Mouse (Mus musculus): ENCODE results near the gene Mrpl55.

Mrpl55 gene

GRCm38 (mm10) chr11:59202081-59202995, at the start of gene Mrpl55:
TSS of gene Mrpl55 (plus strand) at chr11:59202486.
- Histone ChIP-seq H3K36me3 (ENCODE audit: insufficient read depth, low read length) (peaks cover 36% of the 10 kb centered on the region), H3K4me1 (replicated peaks; ENCODE audit: low read depth, low read length) (peaks cover 17% of the 10 kb centered on the region), H3K27me3 (ENCODE audit: insufficient read depth, low read length) (peaks cover 7% of the 10 kb centered on the region), H3K9me3 (ENCODE audit: low read length) (no peaks in the 10 kb centered on the region), H3K4me3 (replicated peaks; ENCODE audit: low read length) (peak within 1 kb of the TSS; percentile 89)
- no peak for TF ChIP-seq POU5F1 (IDR thresholded peaks at IDR 0.05; ENCODE audit: borderline replicate concordance, low read length)
- no peak for TF ChIP-seq CTCF (conservative IDR thresholded peaks at IDR 0.05; ENCODE audit: low read length)
- no peak for TF ChIP-seq NANOG (IDR thresholded peaks at IDR 0.05; ENCODE audit: borderline replicate concordance, low read length)

- no peak for TF ChIP-seq NANOG (IDR thresholded peaks at IDR 0.05; ENCODE audit: borderline replicate concordance, low read length)
- TF ChIP-seq CTCF (conservative IDR thresholded peaks at IDR 0.05; ENCODE audit: low read length) = no peak
- no peak for TF ChIP-seq POU5F1 (IDR thresholded peaks at IDR 0.05; ENCODE audit: borderline replicate concordance, low read length)
- Histone ChIP-seq H3K27me3 (ENCODE audit: insufficient read depth, low read length) (no peaks in the 10 kb centered on the region), H3K4me1 (replicated peaks; ENCODE audit: low read depth, low read length) (peaks cover 23% of the 10 kb centered on the region), H3K9me3 (ENCODE audit: low read length) (no peaks in the 10 kb centered on the region), H3K36me3 (ENCODE audit: insufficient read depth, low read length) (peaks cover 12% of the 10 kb centered on the region), H3K4me3 (replicated peaks; ENCODE audit: low read length) (no peak overlapping the region)
Observed at GRCm38 (mm10) chr11:59154220-59154619, 48.1 kb upstream of the Mrpl55 start.

- TF ChIP-seq NANOG (IDR thresholded peaks at IDR 0.05; ENCODE audit: borderline replicate concordance, low read length) (no peak), CTCF (conservative IDR thresholded peaks at IDR 0.05; ENCODE audit: low read length) (no peak), POU5F1 (IDR thresholded peaks at IDR 0.05; ENCODE audit: borderline replicate concordance, low read length) (no peak)
- no peaks in the 10 kb centered on the region for H3K9me3 ChIP-seq (ENCODE audit: low read length)
Observed at GRCm38 (mm10) chr11:59155900-59156299, 46.4 kb upstream of the Mrpl55 start.

GRCm38 (mm10) chr11:59159099-59159498, 43.2 kb upstream of the Mrpl55 start:
- no peak for TF ChIP-seq POU5F1 (IDR thresholded peaks at IDR 0.05; ENCODE audit: borderline replicate concordance, low read length)
- TF ChIP-seq NANOG (IDR thresholded peaks at IDR 0.05; ENCODE audit: borderline replicate concordance, low read length) = no peak
- TF ChIP-seq CTCF (conservative IDR thresholded peaks at IDR 0.05; ENCODE audit: low read length) = no peak
- Histone ChIP-seq H3K4me3 (replicated peaks; ENCODE audit: low read length) (peak overlapping the region; percentile 60), H3K27me3 (ENCODE audit: insufficient read depth, low read length) (no peaks in the 10 kb centered on the region), H3K4me1 (replicated peaks; ENCODE audit: low read depth, low read length) (peaks cover 41% of the 10 kb centered on the region), H3K36me3 (ENCODE audit: insufficient read depth, low read length) (peaks cover 12% of the 10 kb centered on the region), H3K9me3 (ENCODE audit: low read length) (no peaks in the 10 kb centered on the region)

More at GRCm38 (mm10) chr11:59155900-59156299, 46.4 kb upstream of the Mrpl55 start:
- H3K4me1 ChIP-seq (replicated peaks; ENCODE audit: low read depth, low read length) = peaks cover 28% of the 10 kb centered on the region
- H3K4me3 ChIP-seq (replicated peaks; ENCODE audit: low read length) = no peak overlapping the region
- H3K27me3 ChIP-seq (ENCODE audit: insufficient read depth, low read length) = no peaks in the 10 kb centered on the region
- H3K36me3 ChIP-seq (ENCODE audit: insufficient read depth, low read length) = peaks cover 12% of the 10 kb centered on the region

GRCm38 (mm10) chr11:59159558-59159957, 42.7 kb upstream of the Mrpl55 start:
- Histone ChIP-seq H3K9me3 (ENCODE audit: low read length) (no peaks in the 10 kb centered on the region), H3K27me3 (ENCODE audit: insufficient read depth, low read length) (no peaks in the 10 kb centered on the region), H3K4me3 (replicated peaks; ENCODE audit: low read length) (peak overlapping the region; percentile 60), H3K4me1 (replicated peaks; ENCODE audit: low read depth, low read length) (peaks cover 46% of the 10 kb centered on the region), H3K36me3 (ENCODE audit: insufficient read depth, low read length) (peaks cover 12% of the 10 kb centered on the region)
- TF ChIP-seq POU5F1 (IDR thresholded peaks at IDR 0.05; ENCODE audit: borderline replicate concordance, low read length) (no peak), NANOG (IDR thresholded peaks at IDR 0.05; ENCODE audit: borderline replicate concordance, low read length) (no peak), CTCF (conservative IDR thresholded peaks at IDR 0.05; ENCODE audit: low read length) (no peak)

GRCm38 (mm10) chr11:59161398-59161797, 40.9 kb upstream of the Mrpl55 start:
- H3K4me1 ChIP-seq (replicated peaks; ENCODE audit: low read depth, low read length) = peaks cover 44% of the 10 kb centered on the region
- no peak overlapping the region for H3K4me3 ChIP-seq (replicated peaks; ENCODE audit: low read length)
- peaks cover 12% of the 10 kb centered on the region for H3K36me3 ChIP-seq (ENCODE audit: insufficient read depth, low read length)
- no peaks in the 10 kb centered on the region for H3K9me3 ChIP-seq (ENCODE audit: low read length)
- no peaks in the 10 kb centered on the region for H3K27me3 ChIP-seq (ENCODE audit: insufficient read depth, low read length)
- no peak for TF ChIP-seq POU5F1 (IDR thresholded peaks at IDR 0.05; ENCODE audit: borderline replicate concordance, low read length)
- TF ChIP-seq CTCF (conservative IDR thresholded peaks at IDR 0.05; ENCODE audit: low read length) = no peak
- no peak for TF ChIP-seq NANOG (IDR thresholded peaks at IDR 0.05; ENCODE audit: borderline replicate concordance, low read length)

- no peak for TF ChIP-seq NANOG (IDR thresholded peaks at IDR 0.05; ENCODE audit: borderline replicate concordance, low read length)
- TF ChIP-seq CTCF (conservative IDR thresholded peaks at IDR 0.05; ENCODE audit: low read length) = no peak
- no peak for TF ChIP-seq POU5F1 (IDR thresholded peaks at IDR 0.05; ENCODE audit: borderline replicate concordance, low read length)
- H3K36me3 ChIP-seq (ENCODE audit: insufficient read depth, low read length) = peaks cover 7% of the 10 kb centered on the region
Observed at GRCm38 (mm10) chr11:59162443-59163254, 39.6 kb upstream of the Mrpl55 start.

More at GRCm38 (mm10) chr11:59162443-59163254, 39.6 kb upstream of the Mrpl55 start:
- no peaks in the 10 kb centered on the region for H3K9me3 ChIP-seq (ENCODE audit: low read length)
- H3K27me3 ChIP-seq (ENCODE audit: insufficient read depth, low read length) = no peaks in the 10 kb centered on the region
- H3K4me3 ChIP-seq (replicated peaks; ENCODE audit: low read length) = peak overlapping the region; percentile 87
- H3K4me1 ChIP-seq (replicated peaks; ENCODE audit: low read depth, low read length) = peaks cover 44% of the 10 kb centered on the region

Measured in E14TG2a.4 (cell line).